Mouse (Mus musculus) kidney, adult 18-20 months (tissue): Measurements from ENCODE around the gene Itm2a.

Source experiments
- DNase-seq: peaks from one replicate; pipeline ENCODE4 v3.0.0; 2021

The Itm2a gene

GRCm38 (mm10) chrX:107402915-107403912 is at the start of gene Itm2a:
TSS of gene Itm2a (minus strand) at chrX:107403376.
- DNase-seq, result no peak

DNA sequence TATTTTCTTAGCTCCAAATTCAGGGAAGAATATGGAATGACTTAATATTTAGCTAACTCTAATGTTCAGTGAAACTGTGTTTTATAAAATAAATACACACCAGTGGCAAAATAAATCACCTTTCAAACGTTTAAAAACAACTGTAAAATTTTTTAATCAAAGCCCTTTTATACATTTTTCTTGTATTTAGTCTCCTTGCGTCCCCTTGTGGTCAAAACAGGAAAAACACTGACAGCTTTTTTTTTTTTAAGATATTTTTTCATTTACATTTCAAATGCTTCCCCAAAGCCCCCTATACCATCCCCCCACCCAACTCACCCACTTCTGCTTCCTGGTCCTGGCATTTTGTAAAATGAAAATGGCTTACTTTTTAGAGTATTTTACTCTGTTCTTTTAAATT is 32.7 kb upstream of the Itm2a start:
- no peak for DNase-seq

DNA sequence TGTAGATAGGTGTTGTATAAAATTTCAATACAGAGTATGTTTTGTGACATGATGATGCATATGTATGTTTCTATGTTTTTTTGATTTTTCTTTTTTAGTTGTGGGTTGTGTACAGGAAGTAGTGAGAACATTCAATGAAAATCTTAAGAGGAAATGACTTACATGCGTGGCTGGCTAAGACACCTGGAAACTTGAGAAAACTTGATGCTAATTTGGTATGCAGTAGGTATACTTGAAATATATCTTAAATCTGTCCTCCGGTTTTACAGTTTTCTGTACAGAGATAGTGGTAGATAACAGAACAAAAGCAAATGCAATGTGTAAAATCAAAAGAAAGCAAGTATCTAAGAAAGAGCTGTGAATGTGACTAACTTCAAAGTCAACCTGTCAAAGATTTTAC is 18.1 kb upstream of the Itm2a start:
- no peak for DNase-seq

GRCm38 (mm10) chrX:107417345-107417744 is 14.2 kb upstream of the Itm2a start:
- no peak for DNase-seq

GRCm38 (mm10) chrX:107415999-107416398 is 12.8 kb upstream of the Itm2a start:
- DNase-seq, result no peak

GRCm38 (mm10) chrX:107402481-107402880 is 695 bp downstream of the Itm2a start:
- no peak for DNase-seq

DNA sequence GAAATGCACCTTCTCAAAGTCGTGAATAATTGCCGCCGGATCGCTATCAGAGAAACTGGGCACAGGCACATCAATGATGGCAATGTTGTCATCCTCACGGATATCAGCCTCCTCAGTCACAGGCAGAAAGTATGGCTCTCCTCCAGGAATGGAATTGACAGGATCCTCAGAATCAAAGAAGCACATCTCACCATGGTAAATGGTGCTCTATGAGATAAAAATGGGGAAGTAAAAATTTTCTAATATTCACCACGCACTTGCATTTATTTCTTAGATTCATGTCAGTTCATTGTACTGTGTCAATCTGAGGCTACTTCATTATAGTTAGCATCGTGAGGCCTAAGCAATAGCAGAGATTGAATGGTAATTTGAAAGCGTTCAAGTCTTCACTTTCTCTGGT is 4.1 kb downstream of the Itm2a start:
- no peak for DNase-seq

DNA sequence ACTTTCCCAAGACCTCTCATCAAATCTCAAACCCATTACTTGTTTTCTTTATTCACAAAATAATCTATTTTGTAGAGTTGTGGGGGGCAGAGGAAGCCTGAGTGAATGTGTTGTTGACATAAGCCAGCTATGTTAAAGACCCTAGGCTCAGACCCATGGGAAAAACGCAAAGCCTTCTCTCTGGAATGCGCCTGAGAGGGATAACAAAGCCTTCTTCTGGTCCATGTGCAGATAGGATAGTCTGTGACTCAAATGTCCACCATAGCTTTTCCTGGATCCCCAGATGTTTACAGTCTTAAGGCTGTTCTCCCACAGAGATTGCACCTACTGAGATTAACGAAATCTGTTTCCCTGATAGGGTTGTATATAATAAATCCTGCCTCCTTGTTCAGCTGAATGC is 9.9 kb downstream of the Itm2a start:
- no peak for DNase-seq

- no peak for DNase-seq
Observed at GRCm38 (mm10) chrX:107375329-107375728, 27.8 kb downstream of the Itm2a start.
